Mouse (Mus musculus) heart, embryonic 11.5 days (tissue): ENCODE measurements around the gene Slc38a9. TPM values are rescaled to one million over a fixed set of nuclear protein-coding genes. Genes with fewer than 3 reads are reported as not detected.

ENCODE experiments used
- ATAC-seq: fragments of 200-750 bp; cut with Nextera tagmentation; replicated peaks from 2 replicates; pipeline ENCODE4 v1.8.0; 2017; ENCODE audit warnings: moderate library complexity; ENCODE audit not compliant: insufficient number of reproducible peaks, low FRiP score, low TSS enrichment
- H3K27ac ChIP-seq: fragments of 300-500 bp; sonication (generic); 2 replicates; pipeline ENCODE4 v1.5.1; 2014; ENCODE audit warnings: mild to moderate bottlenecking, low read depth, low read length
- H3K27me3 ChIP-seq: fragments of 300-500 bp; sonication (generic); 2 replicates; pipeline ENCODE4 v1.6.1; 2014; ENCODE audit warnings: mild to moderate bottlenecking, low read length, mixed read lengths; ENCODE audit not compliant: control insufficient read depth, insufficient read depth
- H3K36me3 ChIP-seq: fragments of 300-500 bp; sonication (generic); 2 replicates; pipeline ENCODE4 v1.6.1; 2014; ENCODE audit warnings: mild to moderate bottlenecking, low read length, moderate library complexity, mixed read lengths; ENCODE audit not compliant: control insufficient read depth, insufficient read depth
- H3K4me1 ChIP-seq: fragments of 300-500 bp; sonication (generic); 2 replicates; pipeline ENCODE4 v1.6.1; 2014; ENCODE audit warnings: low read length; ENCODE audit not compliant: control insufficient read depth, insufficient read depth
- H3K4me2 ChIP-seq: fragments of 300-500 bp; sonication (generic); 2 replicates; pipeline ENCODE4 v1.6.1; 2014; ENCODE audit warnings: mild to moderate bottlenecking, moderate library complexity
- H3K4me3 ChIP-seq: fragments of 300-500 bp; sonication (generic); 2 replicates; pipeline ENCODE4 v1.5.1; 2014; ENCODE audit warnings: low read depth, low read length
- H3K9ac ChIP-seq: fragments of 300-500 bp; sonication (generic); 2 replicates; pipeline ENCODE4 v1.6.1; 2014; ENCODE audit warnings: mild to moderate bottlenecking, low read depth, low read length, moderate library complexity
- H3K9me3 ChIP-seq: fragments of 300-500 bp; sonication (generic); replicated peaks from 2 replicates; pipeline ENCODE4 v1.6.1; 2016; ENCODE audit warnings: low read length; ENCODE audit not compliant: control insufficient read depth
- WGBS: fragments of 180-500 bp; shearing (Covaris S2); extraction: QIAGEN DNeasy Blood & Tissue Kit; methylation state at CpG from one replicate; pipeline ENCODE4 v1.1.7; 2014; ENCODE audit not compliant: insufficient replicate concordance; 5-methylcytosine and 5-hydroxymethylcytosine counted together
- polyA plus RNA-seq: library from polyadenylated mRNA; unstranded; fragments of >200 nt; fragmentation: Nextera tagmentation; extraction: Ambion mirVana; gene quantifications from 2 replicates; pipeline ENCODE4 v1.2.1, GENCODE M21; 2014

Slc38a9 gene
- polyA plus RNA-seq, 1 experiment from 2014 or later = 16.4 TPM

DNA sequence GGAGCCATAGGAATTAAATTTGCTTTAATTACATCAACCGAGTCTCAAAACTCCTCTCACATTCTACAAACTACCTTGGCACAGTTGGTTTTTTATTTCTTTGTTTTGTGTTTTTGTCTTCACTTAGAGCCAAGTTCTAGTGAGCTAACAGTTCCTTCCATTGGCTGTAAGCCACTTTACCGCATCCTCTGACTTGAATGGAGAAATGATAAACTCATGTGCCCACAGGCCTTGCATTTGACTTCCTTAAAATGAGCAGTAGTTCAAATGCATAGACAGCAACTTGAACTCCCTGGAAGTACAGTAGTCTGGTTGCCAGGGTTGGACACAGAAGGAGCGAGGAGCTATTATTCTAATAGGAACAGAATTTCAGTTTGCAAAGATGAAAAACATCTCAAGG, 17.7 kb upstream of the Slc38a9 start:
- WGBS = 82% methylated on average over 3 of the region's 3 CpGs
- no peaks in the 10 kb centered on the region for H3K36me3 ChIP-seq
- no peak overlapping the region for H3K4me2 ChIP-seq
- H3K9me3 ChIP-seq = no peaks in the 10 kb centered on the region
- no peak overlapping the region for H3K27ac ChIP-seq
- no peak for ATAC-seq
- H3K27me3 ChIP-seq = no peaks in the 10 kb centered on the region
- no peak overlapping the region for H3K9ac ChIP-seq
- H3K4me3 ChIP-seq = no peak overlapping the region
- no peaks in the 10 kb centered on the region for H3K4me1 ChIP-seq

GRCm38 (mm10) chr13:112644996-112645395, 15.6 kb upstream of the Slc38a9 start:
- H3K27me3 ChIP-seq = no peaks in the 10 kb centered on the region
- H3K9me3 ChIP-seq = no peaks in the 10 kb centered on the region
- no peak overlapping the region for H3K4me3 ChIP-seq
- no peaks in the 10 kb centered on the region for H3K4me1 ChIP-seq
- no peak overlapping the region for H3K27ac ChIP-seq
- no peak overlapping the region for H3K4me2 ChIP-seq
- no peak overlapping the region for H3K9ac ChIP-seq
- H3K36me3 ChIP-seq = no peaks in the 10 kb centered on the region
- WGBS = 80% methylated on average over 3 of the region's 3 CpGs
- ATAC-seq = no peak

DNA sequence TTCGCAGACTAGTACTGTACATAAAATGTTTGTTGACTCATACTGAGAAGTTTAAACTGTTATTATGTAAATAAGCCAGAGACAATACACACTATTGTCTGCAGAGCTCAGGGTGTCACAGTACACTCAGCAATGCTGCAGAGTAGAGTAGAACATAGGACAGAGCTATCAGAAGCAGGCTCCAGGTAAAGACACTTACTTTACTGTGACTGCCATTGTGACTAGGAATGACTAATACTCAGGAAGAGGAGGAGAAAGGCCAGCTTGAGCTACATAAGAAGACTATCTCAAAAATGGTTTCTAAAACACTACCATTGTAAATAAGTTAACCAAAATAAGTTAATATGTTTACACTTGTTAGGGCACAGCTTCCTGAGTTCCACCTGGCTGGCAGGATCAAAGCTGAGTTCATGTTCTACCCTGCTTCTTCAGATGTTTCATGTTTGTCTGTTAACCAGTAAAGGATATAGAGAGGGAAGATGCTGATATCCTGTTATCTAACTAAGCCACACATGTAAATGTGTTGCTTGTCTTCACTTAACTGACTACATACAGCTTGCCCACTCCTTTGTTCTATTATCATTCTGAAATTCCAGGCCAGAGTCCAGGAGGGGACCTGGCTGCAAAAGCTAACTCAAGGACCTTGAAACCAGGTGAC, 14.9 kb upstream of the Slc38a9 start:
- no peaks in the 10 kb centered on the region for H3K27me3 ChIP-seq
- no peak overlapping the region for H3K9ac ChIP-seq
- ATAC-seq = no peak
- no peaks in the 10 kb centered on the region for H3K4me1 ChIP-seq
- H3K4me2 ChIP-seq = no peak overlapping the region
- no peaks in the 10 kb centered on the region for H3K9me3 ChIP-seq
- no peak overlapping the region for H3K27ac ChIP-seq
- no peaks in the 10 kb centered on the region for H3K36me3 ChIP-seq
- WGBS = 89% methylated on average over 1 of the region's 1 CpGs
- no peak overlapping the region for H3K4me3 ChIP-seq

DNA sequence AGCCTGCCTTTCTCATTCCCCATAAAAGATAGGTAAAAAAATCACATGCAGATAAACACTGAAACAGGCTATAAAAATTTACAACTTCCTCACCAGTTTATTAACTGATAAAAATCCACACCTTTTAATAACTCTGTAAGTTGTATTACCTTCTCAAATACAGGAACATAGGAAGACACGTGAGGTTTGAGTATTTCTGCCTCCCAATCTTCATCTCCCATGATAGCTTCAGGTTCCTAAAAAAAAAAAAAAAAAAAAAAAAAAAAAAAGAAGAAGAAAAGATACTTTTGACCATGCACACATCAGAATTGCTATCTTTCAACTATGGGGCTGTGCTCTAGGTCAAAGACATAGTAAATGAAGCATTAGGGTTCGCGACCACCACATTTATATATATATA, 9.4 kb upstream of the Slc38a9 start:
- H3K27me3 ChIP-seq = no peaks in the 10 kb centered on the region
- H3K4me1 ChIP-seq = no peaks in the 10 kb centered on the region
- no peak overlapping the region for H3K9ac ChIP-seq
- H3K4me3 ChIP-seq = no peak overlapping the region
- ATAC-seq = no peak
- no peak overlapping the region for H3K27ac ChIP-seq
- peaks cover 7% of the 10 kb centered on the region for H3K9me3 ChIP-seq
- H3K36me3 ChIP-seq = no peaks in the 10 kb centered on the region
- WGBS = 75% methylated on average over 3 of the region's 3 CpGs
- H3K4me2 ChIP-seq = no peak overlapping the region

DNA sequence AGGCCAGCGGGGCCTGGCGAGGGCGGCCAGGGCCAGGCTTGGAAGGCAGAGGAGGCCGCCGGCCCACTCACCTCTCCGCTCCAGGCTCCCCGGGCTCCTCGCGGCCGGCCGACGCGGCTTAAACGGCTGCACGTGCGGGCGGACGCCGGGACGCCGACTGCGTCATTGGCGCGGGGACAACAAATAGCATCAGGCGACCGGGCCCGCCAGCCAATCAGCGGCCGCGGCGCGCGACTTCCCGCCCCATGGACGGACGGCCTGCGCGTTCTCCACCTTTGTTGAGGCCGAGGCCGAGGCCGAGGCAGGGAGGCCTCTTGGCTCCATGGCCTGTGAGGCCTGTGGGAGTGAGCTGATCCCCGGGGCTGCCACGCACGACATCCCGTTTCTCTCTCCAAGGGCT, 8.3 kb upstream of the Slc38a9 start, which contains the start of gene Ddx4:
TSS of gene Ddx4 (minus strand) at position 271 of the 400 bp plus-strand sequence.
- no peaks in the 10 kb centered on the region for H3K27me3 ChIP-seq
- peak within 1 kb of the TSS; percentile 40 for H3K4me2 ChIP-seq
- no peaks in the 10 kb centered on the region for H3K36me3 ChIP-seq
- 57% methylated on average over 45 of the region's 45 CpGs for WGBS
- no peak within 1 kb of the TSS for H3K4me3 ChIP-seq
- peaks cover 7% of the 10 kb centered on the region for H3K9me3 ChIP-seq
- no peak for ATAC-seq
- no peak within 1 kb of the TSS for H3K9ac ChIP-seq
- no peaks in the 10 kb centered on the region for H3K4me1 ChIP-seq
- no peak within 1 kb of the TSS for H3K27ac ChIP-seq

GRCm38 (mm10) chr13:112659986-112660573, 471 bp upstream of the Slc38a9 start:
- Histone ChIP-seq H3K9ac (peak overlapping the region; percentile 69), H3K27me3 (no peaks in the 10 kb centered on the region), H3K9me3 (no peaks in the 10 kb centered on the region), H3K4me1 (peaks cover 10% of the 10 kb centered on the region), H3K36me3 (no peaks in the 10 kb centered on the region), H3K4me2 (peak overlapping the region; percentile 92), H3K4me3 (peak overlapping the region; percentile 85), H3K27ac (no peak overlapping the region)
- ATAC-seq = no peak
- 3% methylated on average over 10 of the region's 10 CpGs for WGBS

DNA sequence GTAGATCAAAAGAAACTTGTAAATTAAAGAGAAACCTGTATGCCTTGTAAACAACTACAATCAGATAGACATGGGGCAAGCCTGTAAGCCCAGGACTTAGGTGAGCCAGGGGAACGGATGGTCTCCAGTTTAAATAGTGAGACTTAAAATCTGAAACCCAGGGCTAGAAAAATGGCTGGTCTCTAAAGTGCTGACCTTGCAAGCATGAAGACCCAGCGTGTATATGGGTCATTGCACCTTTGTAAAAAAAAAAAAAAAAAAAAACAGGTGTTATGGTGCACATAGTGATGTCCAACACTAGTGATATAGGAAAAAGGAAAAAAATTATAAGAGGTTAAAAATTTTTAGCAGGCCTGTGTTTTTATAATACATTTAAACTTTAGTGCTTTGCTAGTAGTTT, 1.1 kb downstream of the Slc38a9 start:
- H3K27ac ChIP-seq = no peak overlapping the region
- 85% methylated on average over 2 of the region's 2 CpGs for WGBS
- no peaks in the 10 kb centered on the region for H3K9me3 ChIP-seq
- H3K36me3 ChIP-seq = no peaks in the 10 kb centered on the region
- peaks cover 14% of the 10 kb centered on the region for H3K4me1 ChIP-seq
- H3K9ac ChIP-seq = no peak overlapping the region
- ATAC-seq = no peak
- no peaks in the 10 kb centered on the region for H3K27me3 ChIP-seq
- H3K4me2 ChIP-seq = peak overlapping the region; percentile 92; the same call in 1 of the 2 replicates
- H3K4me3 ChIP-seq = no peak overlapping the region

GRCm38 (mm10) chr13:112666433-112667024, 6.0 kb downstream of the Slc38a9 start:
- Histone ChIP-seq H3K4me3 (no peak overlapping the region), H3K4me2 (peak overlapping the region; percentile 51), H3K27ac (no peak overlapping the region), H3K27me3 (no peaks in the 10 kb centered on the region), H3K9ac (no peak overlapping the region; the same call in 1 of the 2 replicates), H3K4me1 (peaks cover 16% of the 10 kb centered on the region), H3K9me3 (no peaks in the 10 kb centered on the region), H3K36me3 (peaks cover 3% of the 10 kb centered on the region; the same call in 1 of the 2 replicates)
- 77% methylated on average over 10 of the region's 10 CpGs for WGBS
- no peak for ATAC-seq
